Mouse (Mus musculus) lung, adult 18-20 months (tissue): ENCODE measurements around the gene Eepd1.

ENCODE experiments used
- DNase-seq, 2 experiments: peaks; one replicate each; pipeline ENCODE4 v3.0.0; 2022; ENCODE audit warnings: mixed read lengths in 2 of 2

Gene Eepd1

GRCm38 (mm10) chr9:25585614-25586013 is 104.3 kb downstream of the Eepd1 start:
- DNase-seq = peak in 1 of 2 experiments; percentile 31

- no peak for DNase-seq
Measured at GRCm38 (mm10) chr9:25588581-25588980, 107.2 kb downstream of the Eepd1 start.

GRCm38 (mm10) chr9:25590740-25591139 is 109.4 kb downstream of the Eepd1 start:
- no peak for DNase-seq

- DNase-seq = peak in 1 of 2 experiments; percentile 16
Measured at GRCm38 (mm10) chr9:25591390-25592354, 110.3 kb downstream of the Eepd1 start.

DNA sequence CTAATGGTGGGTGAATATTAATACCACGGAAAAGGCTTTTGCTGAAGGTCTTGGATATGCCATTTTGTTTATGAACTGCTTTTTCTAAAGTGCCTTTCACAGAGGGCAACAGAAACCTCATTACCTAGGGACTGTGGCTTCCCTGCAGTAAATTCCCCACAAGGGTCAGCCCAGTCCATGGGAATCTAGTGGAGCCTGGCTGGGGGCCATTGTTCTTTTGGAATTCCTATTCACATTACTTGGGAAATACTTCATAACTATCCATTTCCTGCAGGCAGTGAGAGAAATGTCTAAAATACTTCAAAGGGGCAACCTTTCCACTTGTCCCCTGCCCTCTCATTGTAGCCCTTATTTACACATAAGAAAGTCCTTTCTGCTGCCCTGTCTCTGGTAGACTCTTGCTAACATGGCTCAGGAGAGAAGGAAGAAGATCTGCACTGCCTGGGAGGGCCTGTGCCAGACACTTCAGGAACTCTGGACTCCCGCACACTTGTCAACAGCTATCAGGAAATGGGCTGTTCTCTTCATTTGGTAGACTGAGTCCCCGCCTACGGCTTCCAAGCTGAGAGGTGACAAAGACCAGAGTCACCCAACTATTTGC is 111.1 kb downstream of the Eepd1 start:
- DNase-seq = no peak

- DNase-seq = no peak
Measured at GRCm38 (mm10) chr9:25624744-25625143, 143.4 kb downstream of the Eepd1 start.

- no peak for DNase-seq
Measured at GRCm38 (mm10) chr9:25629531-25630099, 148.3 kb downstream of the Eepd1 start.
